Mouse (Mus musculus) megakaryocyte, embryonic 14.5 days (primary cell): ENCODE results near the gene Kcnma1.

Source experiments
- FLI1 ChIP-seq: IDR thresholded peaks from 2 replicates; pipeline ENCODE4 v1.6.1; 2012; ENCODE audit warnings: low read length, inconsistent platforms, mixed read lengths
- GATA1 ChIP-seq: IDR thresholded peaks from 3 replicates; pipeline ENCODE4 v1.6.1; 2012; ENCODE audit warnings: mixed read lengths, low read length, inconsistent platforms, borderline replicate concordance

GRCm38 (mm10) chr14:23400777-23401469 is 613.4 kb downstream of the Kcnma1 start:
- TF ChIP-seq FLI1, result no peak
- TF ChIP-seq GATA1, result no peak
